Mouse (Mus musculus) natural killer cell, adult 2 months (primary cell): ENCODE measurements at regions not wholly inside any gene's neighbourhood (a gene's known extent, or its start where the extent isn't known, plus 50 kb on each side); places are given as distances from the start of the nearest gene placed in this dataset.
A peak's percentile ranks its signal among the peaks of the same experiment; 100 is the strongest.

Experiments used
- DNase-seq, 2 experiments: peaks; one replicate each; pipeline ENCODE4 v3.0.0; 2022; ENCODE audit warnings: low spot score in 2 of 2

DNA sequence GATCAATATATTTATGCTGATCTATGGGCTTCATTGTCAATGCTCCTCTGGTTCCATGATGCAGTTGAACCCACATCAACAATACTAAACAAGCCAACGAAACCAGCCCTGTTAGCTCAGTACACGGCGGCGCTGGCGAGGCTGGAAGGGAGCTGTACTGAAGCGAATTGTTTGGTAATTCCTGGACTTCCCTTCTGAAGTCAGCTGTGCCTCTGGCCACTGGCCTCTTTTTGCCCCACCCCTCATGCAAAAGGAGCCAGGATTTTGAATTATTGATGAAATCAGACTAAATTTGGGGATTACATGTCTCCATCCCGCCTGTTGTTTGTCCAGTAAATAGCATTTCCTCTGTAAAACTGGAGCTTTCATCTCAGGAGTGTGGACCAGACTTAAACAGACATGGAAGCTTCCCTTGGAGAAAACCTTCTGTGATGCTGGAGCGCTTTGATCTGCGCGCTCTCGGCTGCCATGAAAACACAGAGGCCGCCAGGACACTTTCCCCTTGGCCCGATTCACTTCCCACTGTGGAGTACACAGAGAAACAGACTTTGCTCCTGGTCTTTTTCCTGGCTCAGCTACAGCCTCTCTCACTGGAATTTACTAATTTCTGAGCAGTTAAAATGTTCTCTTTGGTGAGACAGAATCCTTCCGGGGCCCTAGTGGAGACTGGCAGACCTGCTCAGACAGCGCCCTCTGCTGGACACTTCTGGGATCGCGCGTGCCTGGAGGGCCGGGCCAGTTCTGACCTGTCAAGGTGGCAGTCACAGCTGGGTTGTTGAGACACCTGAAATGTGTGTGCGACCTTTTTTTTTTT is 412.9 kb upstream of the Gm6657 start:
- DNase-seq, result peak; percentile 71 to 83

DNA sequence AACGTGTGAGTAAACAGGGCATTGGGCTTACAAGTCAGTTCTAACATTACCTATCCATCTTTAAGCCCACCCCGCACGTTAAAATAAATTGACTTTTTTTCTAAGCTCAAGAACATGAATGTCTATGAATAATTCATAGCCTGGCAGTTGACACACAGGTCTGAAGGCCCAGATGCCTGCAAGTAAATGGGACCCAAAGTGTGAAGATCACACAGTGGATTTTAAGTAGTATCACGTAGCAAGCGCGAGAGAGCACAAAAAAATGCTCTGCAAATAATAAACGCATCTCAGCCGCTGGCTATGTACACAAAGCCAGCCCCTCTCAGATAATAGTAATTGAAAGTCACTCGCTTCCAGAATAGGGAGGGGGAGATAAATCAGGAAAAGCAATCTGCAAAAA is 410.1 kb upstream of the Gm6657 start:
- DNase-seq, result no peak

- DNase-seq, result no peak
Measured at GRCm38 (mm10) chr12:77785647-77786046, 408.4 kb upstream of the Gm6657 start.

- DNase-seq, result peak; percentile 11 to 20
Measured at GRCm38 (mm10) chr12:77786678-77787077, 407.4 kb upstream of the Gm6657 start.

GRCm38 (mm10) chr12:77788273-77788672 is 405.8 kb upstream of the Gm6657 start:
- peak; percentile 35 to 42 for DNase-seq

DNA sequence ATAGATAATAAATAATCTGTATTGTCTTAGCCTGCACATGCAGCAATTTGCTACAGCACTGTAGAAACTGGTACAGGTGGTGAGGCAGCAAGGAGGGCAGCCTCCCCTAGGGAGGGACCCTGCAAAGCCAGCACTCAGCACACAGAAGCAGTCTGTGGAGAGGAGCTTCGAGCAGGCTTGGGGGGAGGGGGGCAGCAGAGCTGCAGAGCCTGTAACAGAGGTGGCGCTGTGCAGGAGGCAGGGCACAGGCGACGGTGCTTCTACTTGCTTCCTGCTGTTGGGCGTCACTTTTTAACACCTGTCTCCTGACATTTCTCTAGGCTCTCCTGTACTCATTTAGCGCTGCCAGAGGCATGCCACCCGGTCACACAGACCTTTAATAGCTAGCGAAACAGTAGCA is 404.6 kb upstream of the Gm6657 start:
- peak; percentile 10 to 24 for DNase-seq

DNA sequence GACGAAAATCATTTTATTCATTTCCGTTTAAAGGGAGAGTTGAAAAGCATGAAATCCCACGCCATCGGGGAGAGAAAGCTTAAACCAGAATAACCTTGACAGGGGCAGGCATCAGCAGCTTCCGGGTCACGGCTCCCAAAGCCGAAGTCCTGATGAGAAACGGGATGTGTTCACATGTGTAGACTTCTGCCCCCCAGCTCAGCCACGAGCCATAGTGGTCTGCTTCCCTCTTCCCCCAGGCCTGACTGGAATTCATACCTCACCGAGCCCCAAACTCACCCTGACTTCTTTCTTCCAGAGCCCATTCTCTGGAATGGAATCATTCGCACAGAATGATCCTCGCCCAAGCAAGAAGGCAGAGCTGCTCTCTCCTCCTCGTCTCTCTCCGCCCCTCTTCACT is 404.2 kb upstream of the Gm6657 start:
- DNase-seq, result no peak

DNA sequence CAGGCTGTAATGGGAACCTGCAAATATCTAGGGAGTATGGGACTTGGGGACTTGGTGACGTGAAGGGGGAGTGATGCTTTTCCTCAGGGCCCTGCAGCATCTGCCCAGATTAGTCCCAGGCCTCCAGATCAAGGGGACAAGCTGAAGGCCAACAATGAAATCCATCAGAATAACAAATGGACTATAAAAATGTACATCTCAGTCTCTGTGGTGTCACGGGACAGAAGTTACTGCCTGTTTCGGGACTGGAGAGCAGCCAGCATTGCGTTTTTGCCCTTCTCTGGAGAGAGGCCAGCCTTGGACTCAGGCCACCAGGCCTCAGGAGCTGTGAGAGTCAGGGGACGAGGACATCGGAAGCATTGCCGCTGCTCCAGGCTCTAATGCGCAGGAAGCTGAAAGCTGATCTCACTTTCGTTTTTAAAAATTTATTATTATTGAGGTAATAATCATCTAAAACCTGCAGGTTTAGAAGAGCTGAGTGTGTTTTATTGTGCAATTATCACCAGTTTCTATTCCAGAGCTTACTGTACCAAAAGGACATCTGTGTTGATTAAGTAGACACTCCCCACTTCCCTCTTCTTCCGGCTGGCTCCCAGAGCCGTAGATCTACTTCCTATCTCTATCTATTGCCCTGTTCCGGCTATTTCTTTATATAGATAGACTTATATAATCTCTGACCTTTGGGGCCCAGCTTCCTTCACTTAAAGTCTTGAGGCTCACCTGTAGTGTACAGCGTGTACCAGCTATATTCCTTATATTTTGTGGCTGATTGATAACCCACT is 403.0 kb upstream of the Gm6657 start:
- no peak for DNase-seq

DNA sequence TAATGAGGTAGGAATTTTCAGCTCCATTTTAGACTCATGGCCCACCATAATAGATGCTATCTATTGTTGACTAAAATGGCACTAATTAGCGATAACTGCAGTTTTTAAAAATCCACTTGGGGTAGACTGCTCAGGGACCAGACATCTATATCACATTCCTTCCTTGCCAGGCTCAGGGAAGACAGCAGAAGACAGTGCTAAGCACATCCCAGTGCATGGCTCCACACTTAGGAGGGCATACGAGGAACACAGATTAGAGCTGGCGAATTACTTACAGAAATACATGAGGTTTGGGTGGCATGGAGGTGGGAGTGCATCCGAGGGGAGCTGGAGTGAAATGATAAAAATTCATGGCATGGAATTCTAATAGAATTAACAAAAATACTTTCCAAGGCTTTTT is 395.5 kb upstream of the Gm6657 start:
- DNase-seq, result no peak

DNA sequence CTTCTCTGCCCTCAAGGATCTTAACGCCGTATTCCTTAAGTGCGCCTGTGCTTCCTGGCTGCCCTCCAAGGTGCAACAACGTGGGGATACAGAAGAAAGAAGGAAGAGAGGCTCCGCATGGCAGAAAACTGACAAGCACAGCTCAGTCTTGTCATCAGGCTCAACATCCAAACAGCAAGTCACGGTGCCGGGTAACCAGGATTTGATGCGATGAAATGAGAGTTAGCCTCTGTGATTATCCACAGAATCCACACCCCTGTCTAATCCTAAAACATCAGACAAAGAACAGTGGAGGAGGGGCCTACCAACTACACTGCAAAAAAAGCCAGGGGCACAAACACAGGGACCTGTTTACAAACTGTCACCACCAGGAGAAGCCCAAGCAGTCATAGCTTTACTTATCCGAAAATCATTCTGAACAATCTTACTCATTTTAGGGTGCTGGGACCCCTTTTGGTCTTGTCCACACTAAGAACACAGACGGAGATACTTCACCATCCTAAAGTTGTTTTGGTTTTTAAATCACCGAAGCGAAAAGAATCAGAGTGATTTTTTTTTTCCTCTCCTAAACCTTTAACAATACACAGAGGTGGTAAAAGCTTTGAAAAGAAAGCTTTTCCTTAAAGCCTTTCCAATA is 394.8 kb upstream of the Gm6657 start:
- no peak for DNase-seq

DNA sequence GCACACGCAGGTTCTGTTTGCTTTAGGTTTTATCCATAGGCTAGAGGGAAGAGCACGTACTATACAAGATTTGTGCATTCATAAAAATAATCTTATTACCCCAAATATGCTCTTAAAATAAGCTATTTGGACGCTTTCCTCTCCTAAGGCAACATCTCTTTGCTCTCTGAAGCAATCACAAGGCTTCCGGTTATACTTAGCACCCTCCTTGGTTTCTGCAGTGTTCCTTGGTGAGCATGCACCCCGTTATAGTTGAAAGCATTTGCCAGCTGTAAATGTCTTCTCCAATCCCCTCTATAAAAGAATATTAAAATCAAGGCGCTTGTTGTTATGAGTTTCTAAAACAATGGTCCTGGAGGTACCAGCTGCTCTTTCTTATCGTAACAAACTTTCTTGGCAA is 386.4 kb upstream of the Gm6657 start:
- no peak for DNase-seq

DNA sequence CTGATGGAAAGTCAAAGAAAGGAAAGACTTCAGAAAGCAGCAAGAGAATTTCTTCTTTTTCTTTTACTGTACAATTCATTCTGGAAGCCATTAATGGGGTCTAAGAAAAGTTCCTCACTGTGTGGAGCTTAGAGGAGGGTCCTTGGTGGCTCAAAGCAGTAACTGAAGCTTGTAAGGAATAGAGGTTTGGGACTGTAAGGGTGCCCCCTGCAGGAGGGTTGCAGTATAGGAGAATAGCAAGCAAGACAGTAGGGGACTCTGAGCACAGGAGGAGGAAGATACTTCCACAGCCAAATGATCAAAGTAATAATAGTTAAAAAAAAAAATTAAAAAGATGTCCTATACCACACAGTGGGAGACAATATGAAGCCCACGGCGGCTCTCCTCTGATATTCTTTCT is 382.8 kb upstream of the Gm6657 start:
- DNase-seq, result peak in 1 of 2 experiments; percentile 38

DNA sequence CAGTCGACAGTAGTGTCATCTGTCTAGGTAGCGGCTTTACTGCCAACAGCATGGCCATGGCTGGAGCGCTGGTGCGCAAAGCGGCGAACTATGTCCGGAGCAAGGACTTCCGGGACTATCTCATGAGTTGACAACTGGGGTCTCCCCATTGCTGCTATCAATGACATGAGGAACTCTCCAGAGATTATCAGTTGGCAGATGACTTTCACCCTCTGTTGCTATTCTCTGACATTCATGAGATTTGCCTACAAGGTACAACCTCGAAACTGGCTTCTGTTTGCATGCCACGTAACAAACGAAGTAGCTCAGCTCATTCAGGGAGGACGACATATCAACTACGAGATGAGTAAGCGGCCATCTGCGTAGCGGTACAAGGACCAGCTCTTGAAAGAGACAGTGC is 374.6 kb upstream of the Gm6657 start:
- no peak for DNase-seq

GRCm38 (mm10) chr12:77823381-77824030 is 370.5 kb upstream of the Gm6657 start:
- no peak for DNase-seq

DNA sequence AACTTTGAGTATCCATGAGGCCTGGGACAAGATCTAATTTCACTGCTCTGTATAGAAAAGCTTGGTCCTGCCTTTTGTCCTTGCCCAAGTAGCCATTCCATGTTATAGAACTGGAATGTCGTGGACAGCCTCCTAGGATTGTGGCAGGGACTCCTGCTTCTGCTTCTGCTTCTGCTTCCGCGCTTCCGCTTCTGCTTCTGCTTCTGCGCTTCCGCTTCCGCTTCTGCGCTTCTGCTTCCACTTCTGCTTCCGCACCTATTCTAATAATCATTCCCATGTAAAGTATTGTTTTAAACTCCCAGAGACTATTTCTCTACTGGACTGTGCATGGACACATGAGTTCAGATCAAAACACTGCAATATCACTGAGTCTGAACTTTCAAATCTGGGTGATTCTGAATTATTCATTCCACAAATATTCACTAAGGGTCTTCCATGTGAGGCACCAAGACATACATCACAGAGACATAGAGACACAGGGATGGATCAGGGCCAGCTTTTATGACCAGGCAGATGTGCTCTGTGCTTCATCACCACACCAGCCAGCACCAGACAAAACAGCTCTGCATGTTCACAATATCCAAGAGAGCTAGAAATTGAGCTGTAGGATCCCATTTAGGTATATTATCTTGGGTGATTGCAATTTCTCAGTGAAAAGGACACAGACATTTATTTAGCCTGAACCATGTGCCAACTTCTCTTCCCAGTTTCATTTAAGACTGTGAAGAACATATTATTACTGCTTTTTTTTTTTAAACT is 360.5 kb upstream of the Gm6657 start:
- DNase-seq, result no peak

DNA sequence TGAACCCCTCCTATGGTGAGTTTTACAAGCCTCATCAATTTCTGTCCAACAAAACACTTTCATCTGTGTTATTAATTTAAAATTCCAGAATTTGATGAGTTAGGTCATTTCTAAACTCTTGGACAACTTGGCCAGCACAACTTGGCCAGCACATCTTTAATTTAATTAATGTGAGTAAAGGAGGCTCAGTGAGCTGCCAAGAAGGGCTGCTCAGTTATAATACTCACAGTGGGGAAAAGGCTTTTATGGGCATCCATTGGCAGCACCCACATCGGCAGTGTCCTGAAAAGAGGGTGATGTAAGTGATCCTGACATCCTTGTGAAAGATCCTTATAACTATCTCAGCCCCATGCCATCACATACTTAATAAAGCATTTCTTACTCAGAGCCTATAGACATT is 359.2 kb upstream of the Gm6657 start:
- no peak for DNase-seq

- no peak for DNase-seq
Measured at GRCm38 (mm10) chr12:77836231-77836630, 357.8 kb upstream of the Gm6657 start.

GRCm38 (mm10) chr12:77841844-77842415 is 352.1 kb upstream of the Gm6657 start:
- DNase-seq, result no peak

- DNase-seq, result no peak
Measured at GRCm38 (mm10) chr12:77852595-77853577, 341.2 kb upstream of the Gm6657 start.
